12 mouse cellular contexts compared by ENCODE assay signal in genomic region chr5:142386329-142386728, GRCm38 (mm10). TPM values are rescaled to one million over a fixed set of nuclear protein-coding genes. Genes with fewer than 3 reads are reported as not detected.
DNase-seq lines count a peak whose midpoint lies in the region; ATAC-seq and TF ChIP-seq lines count a peak whose summit lies in the region.
"Had no signal": no experiment of that assay in that cellular context is flagged by ENCODE, and none has a peak within 500 bp of the region (broad histone marks: within the 10 kb centered on the region; RNA-seq: fewer than 3 reads in every experiment).

No protein-coding gene starts in this region.

- H3K9ac ChIP-seq in midbrain, postnatal 0 days (replicated peaks; ENCODE audit: low read length, poor library complexity, severe bottlenecking), result no peak overlapping the region
- H3K9ac ChIP-seq in hindbrain, embryonic 11.5 days (ENCODE audit: low read depth, low read length), result no peak overlapping the region
- H3K9ac ChIP-seq in midbrain, embryonic 11.5 days (ENCODE audit: low read length), result peak overlapping the region; percentile 52; the same call in 1 of the 2 replicates
- H3K9ac ChIP-seq in stomach, postnatal 0 days (ENCODE audit: low read length), result no peak overlapping the region

- no peak overlapping the region for H3K4me2 ChIP-seq in midbrain, postnatal 0 days (ENCODE audit: low read depth, low read length, poor library complexity, severe bottlenecking)
- no peak overlapping the region for H3K4me2 ChIP-seq in hindbrain, embryonic 11.5 days (replicated peaks; ENCODE audit: low read depth, low read length)
- no peak overlapping the region for H3K4me2 ChIP-seq in midbrain, embryonic 11.5 days
- no peak overlapping the region for H3K4me2 ChIP-seq in stomach, postnatal 0 days (replicated peaks; ENCODE audit: low read depth)
- H3K4me2 ChIP-seq: liver, embryonic 11.5 days had no signal

- no peak for ATAC-seq in midbrain, postnatal 0 days (ENCODE audit: low FRiP score)
- ATAC-seq in hindbrain, embryonic 11.5 days (ENCODE audit: low FRiP score), result 0 out of 2 replicates have a peak, but pooled peaks have one; percentile 29
- ATAC-seq in midbrain, embryonic 11.5 days (ENCODE audit: low FRiP score), result peak; percentile 50
- ATAC-seq in stomach, postnatal 0 days (ENCODE audit: low FRiP score, low TSS enrichment), result no peak

- no peak for DNase-seq in midbrain, embryonic 10.5 days (ENCODE audit: low spot score)
- DNase-seq in midbrain, postnatal 0 days (ENCODE audit: low spot score), result no peak
- DNase-seq in hindbrain, embryonic 11.5 days (ENCODE audit: low spot score), result no peak
- DNase-seq in midbrain, embryonic 11.5 days (ENCODE audit: low spot score, missing footprints), result peak; percentile 93
- DNase-seq in stomach, postnatal 0 days (ENCODE audit: low spot score), result no peak
- no peak for DNase-seq in urinary bladder, adult 2 months (ENCODE audit: low spot score)
- no peak for DNase-seq in frontal cortex, adult 2 months (ENCODE audit: extremely low spot score in 1 of 2, low spot score in 1 of 2)
- no peak for DNase-seq in natural killer cell, adult 2 months (ENCODE audit: low spot score in 2 of 2)
- DNase-seq: cerebellum, postnatal 36 days; right cerebral cortex, postnatal 14 days; thymus, postnatal 25 days had no signal

- no peak overlapping the region for H3K4me3 ChIP-seq in midbrain, embryonic 10.5 days
- no peak overlapping the region for H3K4me3 ChIP-seq in midbrain, postnatal 0 days (ENCODE audit: low read depth, low read length)
- H3K4me3 ChIP-seq in hindbrain, embryonic 11.5 days (ENCODE audit: low read depth, low read length), result no peak overlapping the region
- no peak overlapping the region for H3K4me3 ChIP-seq in midbrain, embryonic 11.5 days (ENCODE audit: low read depth, low read length)
- no peak overlapping the region for H3K4me3 ChIP-seq in stomach, postnatal 0 days (ENCODE audit: low read depth, low read length)

- peak overlapping the region; percentile 93 for H3K27ac ChIP-seq in midbrain, embryonic 10.5 days (replicated peaks)
- no peak overlapping the region for H3K27ac ChIP-seq in midbrain, postnatal 0 days (ENCODE audit: low read depth, low read length)
- H3K27ac ChIP-seq in hindbrain, embryonic 11.5 days (ENCODE audit: low read depth, low read length), result peak overlapping the region; percentile 85
- H3K27ac ChIP-seq in midbrain, embryonic 11.5 days (ENCODE audit: low read depth, low read length), result peak overlapping the region; percentile 75
- H3K27ac ChIP-seq in stomach, postnatal 0 days (replicated peaks), result peak overlapping the region; percentile 63

- no peak for TF ChIP-seq EP300 in stomach, postnatal 0 days (optimal IDR thresholded peaks at IDR 0.05)

- WGBS in midbrain, embryonic 10.5 days, result 37% methylated on average over 6 of the region's 6 CpGs
- 39% methylated on average over 6 of the region's 6 CpGs for WGBS in midbrain, postnatal 0 days
- 36% methylated on average over 6 of the region's 6 CpGs for WGBS in hindbrain, embryonic 11.5 days
- 22% methylated on average over 6 of the region's 6 CpGs for WGBS in midbrain, embryonic 11.5 days
- WGBS in stomach, postnatal 0 days, result 59% methylated on average over 6 of the region's 6 CpGs

- no peaks in the 10 kb centered on the region for H3K27me3 ChIP-seq in midbrain, embryonic 10.5 days (ENCODE audit: low read depth, poor library complexity, severe bottlenecking)
- no peaks in the 10 kb centered on the region for H3K27me3 ChIP-seq in midbrain, postnatal 0 days (ENCODE audit: insufficient read depth, low read length)
- H3K27me3 ChIP-seq in hindbrain, embryonic 11.5 days (ENCODE audit: control insufficient read depth, insufficient read depth, low read length), result no peaks in the 10 kb centered on the region
- H3K27me3 ChIP-seq in midbrain, embryonic 11.5 days (ENCODE audit: control insufficient read depth, insufficient read depth, low read length), result no peaks in the 10 kb centered on the region
- no peaks in the 10 kb centered on the region for H3K27me3 ChIP-seq in stomach, postnatal 0 days (ENCODE audit: control insufficient read depth, insufficient read depth, low read length)

- H3K36me3 ChIP-seq in midbrain, embryonic 10.5 days, result no peaks in the 10 kb centered on the region
- H3K36me3 ChIP-seq in midbrain, postnatal 0 days (ENCODE audit: insufficient read depth, low read length), result no peaks in the 10 kb centered on the region
- no peaks in the 10 kb centered on the region for H3K36me3 ChIP-seq in hindbrain, embryonic 11.5 days (ENCODE audit: control insufficient read depth, insufficient read depth, low read length)
- no peaks in the 10 kb centered on the region for H3K36me3 ChIP-seq in midbrain, embryonic 11.5 days (ENCODE audit: control insufficient read depth, insufficient read depth, low read length)
- no peaks in the 10 kb centered on the region for H3K36me3 ChIP-seq in stomach, postnatal 0 days (ENCODE audit: control insufficient read depth, insufficient read depth, low read length)

- no peaks in the 10 kb centered on the region; the same call in 1 of the 2 replicates for H3K9me3 ChIP-seq in midbrain, embryonic 10.5 days (replicated peaks)
- no peaks in the 10 kb centered on the region for H3K9me3 ChIP-seq in midbrain, postnatal 0 days (ENCODE audit: low read length)
- no peaks in the 10 kb centered on the region for H3K9me3 ChIP-seq in hindbrain, embryonic 11.5 days (ENCODE audit: control insufficient read depth, low read length)
- H3K9me3 ChIP-seq in midbrain, embryonic 11.5 days (ENCODE audit: control insufficient read depth, low read length), result no peaks in the 10 kb centered on the region
- no peaks in the 10 kb centered on the region for H3K9me3 ChIP-seq in stomach, postnatal 0 days (ENCODE audit: control insufficient read depth, low read length)

- no peak for TF ChIP-seq CTCF in midbrain, postnatal 0 days (IDR thresholded peaks at IDR 0.05)
- TF ChIP-seq CTCF in stomach, postnatal 0 days (IDR thresholded peaks at IDR 0.05; ENCODE audit: low read depth), result no peak

- peaks cover 47% of the 10 kb centered on the region for H3K4me1 ChIP-seq in midbrain, embryonic 10.5 days
- H3K4me1 ChIP-seq in midbrain, postnatal 0 days (ENCODE audit: insufficient read depth, low read length), result peaks cover 10% of the 10 kb centered on the region
- peaks cover 14% of the 10 kb centered on the region for H3K4me1 ChIP-seq in hindbrain, embryonic 11.5 days (replicated peaks; ENCODE audit: control insufficient read depth, insufficient read depth, low read length)
- H3K4me1 ChIP-seq in midbrain, embryonic 11.5 days (ENCODE audit: control insufficient read depth, insufficient read depth, low read length), result peaks cover 32% of the 10 kb centered on the region
- H3K4me1 ChIP-seq in stomach, postnatal 0 days (replicated peaks; ENCODE audit: control insufficient read depth, insufficient read depth), result no peaks in the 10 kb centered on the region

RNA-seq across cellular contexts. Expression of gene Foxk1, which starts 15.0 kb away (rescaled TPM):
- polyA plus RNA-seq in midbrain, embryonic 10.5 days (2016; fragmentation: Nextera tagmentation; extraction: Ambion mirVana), result 3.7 and 5.3 TPM in 2 replicates
- total RNA-seq in midbrain, postnatal 0 days (2014; rRNA removed), result 28.0 and 30.0 TPM in 2 replicates
- polyA plus RNA-seq in midbrain, postnatal 0 days (2015; fragmentation: Nextera tagmentation; extraction: Ambion mirVana), result 4.9 and 7.1 TPM in 2 replicates
- 4.0 and 4.1 TPM in 2 replicates for polyA plus RNA-seq in hindbrain, embryonic 11.5 days (2014; fragmentation: Nextera tagmentation; extraction: Ambion mirVana)
- polyA plus RNA-seq in midbrain, embryonic 11.5 days (2014; fragmentation: Nextera tagmentation; extraction: Ambion mirVana), result 4.0 and 4.2 TPM in 2 replicates
- 3.5 and 3.8 TPM in 2 replicates for polyA plus RNA-seq in stomach, postnatal 0 days (2015; fragmentation: Nextera tagmentation; extraction: Ambion mirVana)
- polyA plus RNA-seq in urinary bladder, adult 2 months (2012; rRNA removed), result 13.8 and 21.3 TPM in 2 replicates
- polyA plus RNA-seq in frontal cortex, adult 2 months (2012; rRNA removed), result 19.1 and 19.2 TPM in 2 replicates

Comparison
In these comparisons a context has a peak if more than half of its experiments do, and no peak if none do; other contexts are left out.
1. ATAC-seq: peak in hindbrain, embryonic 11.5 days (single experiment) and midbrain, embryonic 11.5 days (single experiment); none in midbrain, postnatal 0 days (single experiment) and stomach, postnatal 0 days (single experiment).